Mouse (Mus musculus) olfactory bulb, adult 2 months (tissue): ENCODE results near the gene Zfp641. TPM values are rescaled to one million over a fixed set of nuclear protein-coding genes. Genes with fewer than 3 reads are reported as not detected.

ENCODE experiments used
- H3K27ac ChIP-seq: fragments of 200-500 bp; 2 replicates; pipeline ENCODE4 v1.5.1; 2012; ENCODE audit warnings: low read depth, low read length; ENCODE audit not compliant: insufficient read depth
- H3K4me1 ChIP-seq: fragments of 200-500 bp; 2 replicates; pipeline ENCODE4 v1.6.1; 2012; ENCODE audit warnings: low read length; ENCODE audit not compliant: control insufficient read depth, insufficient read depth
- H3K4me3 ChIP-seq: fragments of 200-500 bp; 2 replicates; pipeline ENCODE4 v1.5.1; 2012; ENCODE audit warnings: mild to moderate bottlenecking, low read depth, low read length, moderate library complexity; ENCODE audit not compliant: insufficient read depth
- CTCF ChIP-seq: fragments of 200-500 bp; IDR thresholded peaks from 2 replicates; pipeline ENCODE4 v1.5.1; 2012; ENCODE audit warnings: low read depth, mild to moderate bottlenecking, low read length, moderate library complexity; ENCODE audit not compliant: insufficient read depth
- POLR2A ChIP-seq: fragments of 200-500 bp; IDR thresholded peaks from 2 replicates; pipeline ENCODE4 v1.6.1; 2012; ENCODE audit warnings: mild to moderate bottlenecking, low read depth, low read length, moderate library complexity; ENCODE audit not compliant: insufficient read depth
- WGBS: fragments of 180-500 bp; shearing (Covaris S2); methylation state at CpG from one replicate; pipeline ENCODE4 v1.1.7; 2018; 5-methylcytosine and 5-hydroxymethylcytosine counted together
- polyA plus RNA-seq: library from polyadenylated mRNA; stranded (reverse); fragments of >200 nt; gene quantifications from 2 replicates; pipeline ENCODE4 v1.2.4, GENCODE M21; 2012; ENCODE audit warnings: low replicate concordance; ENCODE audit not compliant: missing spikeins, insufficient read depth, insufficient read length

Zfp641 gene
- polyA plus RNA-seq = not detected in 2 replicates

GRCm38 (mm10) chr15:98295628-98296551 lies at the start of gene Zfp641:
TSS of gene Zfp641 (minus strand) at chr15:98296161.
- TF ChIP-seq POLR2A (peak; percentile 58), CTCF (no peak)
- Histone ChIP-seq H3K27ac (no peak within 1 kb of the TSS), H3K4me1 (peaks cover 5% of the 10 kb centered on the region; the same call in 1 of the 2 replicates), H3K4me3 (peak within 1 kb of the TSS; percentile 70)
- WGBS = 1% methylated on average over 60 of the region's 60 CpGs

GRCm38 (mm10) chr15:98340887-98341286 lies 44.9 kb upstream of the Zfp641 start, which contains the start of gene Olfr284:
TSS of gene Olfr284 (minus strand) at chr15:98340987.
- TF ChIP-seq POLR2A = no peak
- Histone ChIP-seq H3K27ac (no peak within 1 kb of the TSS), H3K4me3 (no peak within 1 kb of the TSS), H3K4me1 (no peaks in the 10 kb centered on the region)
- 87% methylated on average over 8 of the region's 8 CpGs for WGBS

- no peaks in the 10 kb centered on the region for H3K4me1 ChIP-seq
- no peak within 1 kb of the TSS for H3K4me3 ChIP-seq
- no peak within 1 kb of the TSS for H3K27ac ChIP-seq
- TF ChIP-seq CTCF (no peak), POLR2A (no peak)
- 92% methylated on average over 5 of the region's 5 CpGs for WGBS
Observed at GRCm38 (mm10) chr15:98317177-98317724, 21.3 kb upstream of the Zfp641 start, which contains the start of gene Olfr285. TSS of gene Olfr285 (minus strand) at chr15:98317353.

DNA sequence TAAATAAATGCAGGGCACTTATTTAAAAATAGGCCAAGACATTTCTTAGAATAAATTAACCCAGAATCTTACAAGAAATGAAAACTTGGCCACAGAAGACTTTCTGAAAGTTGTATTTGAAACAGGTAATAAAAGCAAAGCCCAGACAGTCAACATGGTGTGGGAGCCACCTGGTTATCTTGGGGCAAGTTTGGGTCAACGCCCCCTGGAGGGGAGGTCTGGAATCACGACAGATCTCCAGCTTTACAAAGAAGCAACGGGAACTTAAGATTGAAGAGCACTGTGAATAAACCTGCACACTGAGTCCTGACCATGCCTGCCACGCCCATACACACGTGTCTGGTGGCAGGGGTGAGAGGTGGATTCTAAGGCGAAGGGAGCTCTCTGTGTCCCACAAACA lies 19.7 kb upstream of the Zfp641 start:
- no peak for TF ChIP-seq CTCF
- no peak for TF ChIP-seq POLR2A
- H3K4me1 ChIP-seq = no peaks in the 10 kb centered on the region
- H3K27ac ChIP-seq = no peak overlapping the region
- H3K4me3 ChIP-seq = no peak overlapping the region
- 53% methylated on average over 6 of the region's 6 CpGs for WGBS

GRCm38 (mm10) chr15:98293651-98294050 lies 2.3 kb downstream of the Zfp641 start:
- Histone ChIP-seq H3K27ac (no peak overlapping the region), H3K4me3 (no peak overlapping the region), H3K4me1 (peaks cover 5% of the 10 kb centered on the region; the same call in 1 of the 2 replicates)
- 91% methylated on average over 8 of the region's 8 CpGs for WGBS
- TF ChIP-seq CTCF = no peak
- no peak for TF ChIP-seq POLR2A

DNA sequence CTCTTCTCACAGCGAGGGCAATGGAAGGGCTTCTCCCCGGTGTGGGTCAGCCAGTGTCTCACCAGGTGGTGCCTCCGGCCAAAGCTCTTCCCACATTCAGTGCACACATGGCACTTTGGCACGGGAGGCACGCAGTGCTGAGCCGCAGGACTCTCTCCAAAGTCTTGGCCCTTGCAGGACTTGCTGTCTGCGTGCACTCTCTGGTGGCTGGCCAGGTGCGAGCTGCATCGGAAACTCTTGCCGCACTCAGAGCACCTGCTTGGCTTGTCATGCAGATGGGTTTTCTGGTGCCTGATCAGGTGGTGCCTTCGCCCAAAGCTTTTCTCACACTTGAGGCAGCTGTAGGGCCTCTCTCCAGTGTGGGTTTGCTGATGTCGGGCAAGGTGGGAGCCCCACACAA lies 7.4 kb downstream of the Zfp641 start:
- no peak overlapping the region for H3K4me3 ChIP-seq
- H3K27ac ChIP-seq = no peak overlapping the region
- TF ChIP-seq POLR2A (no peak), CTCF (no peak)
- 79% methylated on average over 12 of the region's 12 CpGs for WGBS
- peaks cover 13% of the 10 kb centered on the region; the same call in 1 of the 2 replicates for H3K4me1 ChIP-seq

GRCm38 (mm10) chr15:98286418-98286817 lies 9.5 kb downstream of the Zfp641 start:
- no peak for TF ChIP-seq CTCF
- TF ChIP-seq POLR2A = no peak
- H3K27ac ChIP-seq = no peak overlapping the region
- peaks cover 13% of the 10 kb centered on the region; the same call in 1 of the 2 replicates for H3K4me1 ChIP-seq
- H3K4me3 ChIP-seq = no peak overlapping the region
- WGBS = 33% methylated on average over 7 of the region's 7 CpGs

GRCm38 (mm10) chr15:98257776-98258175 lies 38.2 kb downstream of the Zfp641 start:
- 85% methylated on average over 7 of the region's 7 CpGs for WGBS
- H3K27ac ChIP-seq = no peak overlapping the region
- no peaks in the 10 kb centered on the region for H3K4me1 ChIP-seq
- no peak overlapping the region for H3K4me3 ChIP-seq
- TF ChIP-seq CTCF = no peak
- no peak for TF ChIP-seq POLR2A

GRCm38 (mm10) chr15:98257193-98257592 lies 38.8 kb downstream of the Zfp641 start, which contains the start of gene H1fnt:
TSS of gene H1fnt (minus strand) at chr15:98257293.
- 89% methylated on average over 8 of the region's 8 CpGs for WGBS
- Histone ChIP-seq H3K4me3 (no peak within 1 kb of the TSS), H3K27ac (no peak within 1 kb of the TSS), H3K4me1 (no peaks in the 10 kb centered on the region)
- TF ChIP-seq POLR2A = no peak
- TF ChIP-seq CTCF = no peak
